Mouse (Mus musculus): Measurements from ENCODE around the gene Dnmt3a.

- no peak for TF ChIP-seq CTCF (IDR thresholded peaks at IDR 0.05; ENCODE audit: control insufficient read depth, insufficient read depth, low read length)
- no peak for TF ChIP-seq POLR2A (IDR thresholded peaks at IDR 0.05; ENCODE audit: borderline replicate concordance, control insufficient read depth, low read depth, low read length)
Observed at GRCm38 (mm10) chr12:3864208-3864607, 58.4 kb downstream of the Dnmt3a start.
